Mouse (Mus musculus): ENCODE data around the gene Ier3.

Gene Ier3

GRCm38 (mm10) chr17:35810900-35811648 is 10.4 kb upstream of the Ier3 start:
- no peak for DNase-seq (ENCODE audit: low read depth, low spot score)

DNA sequence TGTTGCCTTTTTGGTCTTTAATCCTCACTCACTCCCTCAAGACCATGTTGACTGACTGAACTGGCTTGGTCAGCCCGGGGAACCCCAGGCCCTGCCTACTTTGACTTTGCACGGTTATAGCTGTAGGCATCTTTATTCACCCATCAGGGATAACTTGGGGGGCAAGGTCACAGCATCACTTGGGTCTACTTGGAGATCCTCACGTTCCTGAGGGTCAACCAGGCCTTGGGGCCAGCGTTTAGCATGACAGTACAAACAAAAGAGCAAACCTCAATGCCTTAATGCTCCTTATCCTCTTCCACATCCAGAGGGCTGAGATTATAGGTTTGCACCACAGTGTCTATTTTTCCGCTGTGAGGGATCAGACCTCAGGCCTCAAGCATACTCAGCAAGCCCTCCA is 9.2 kb upstream of the Ier3 start:
- no peak for DNase-seq (ENCODE audit: low read depth, low spot score)

DNA sequence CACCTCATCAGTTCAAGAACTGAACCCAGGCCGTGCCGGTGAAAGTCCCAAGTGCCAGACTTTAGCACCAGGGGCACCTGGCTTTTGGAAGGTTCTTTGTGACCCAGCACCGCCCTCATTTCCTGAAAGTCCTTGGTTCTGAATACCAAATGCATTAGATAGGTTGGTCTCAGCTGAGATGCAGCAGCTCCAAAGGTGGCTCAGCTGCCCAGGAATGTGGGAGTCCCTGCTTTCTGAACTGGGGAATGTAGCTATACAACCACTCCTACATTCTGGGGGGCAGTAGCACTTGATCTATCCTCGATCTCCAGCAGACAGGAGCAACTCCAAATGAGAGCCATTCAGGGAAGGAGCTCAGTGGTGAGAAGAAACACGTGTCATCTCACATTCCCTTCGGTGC is 8.7 kb upstream of the Ier3 start:
- DNase-seq (ENCODE audit: low read depth, low spot score) = no peak

DNA sequence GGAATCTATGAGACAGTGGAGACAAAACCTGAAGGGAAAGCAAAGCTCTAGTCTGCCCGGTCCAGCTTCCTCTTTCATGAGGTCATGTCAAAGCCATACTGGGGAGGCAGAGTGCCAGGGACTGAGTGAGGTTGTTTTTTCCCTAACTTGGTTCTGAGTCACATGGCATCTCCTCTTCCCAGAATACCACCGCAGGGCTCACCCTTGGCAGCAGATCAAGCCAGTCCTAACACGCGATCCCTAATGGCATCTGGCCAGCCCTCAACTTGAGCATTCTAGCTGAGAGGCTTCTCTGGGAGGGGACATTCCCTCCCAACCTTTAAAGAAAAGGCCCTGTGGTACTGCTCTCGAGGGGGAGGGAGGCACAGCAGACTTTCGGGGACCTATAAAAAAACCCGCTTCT is 8.2 kb upstream of the Ier3 start:
- no peak for DNase-seq (ENCODE audit: low read depth, low spot score)

GRCm38 (mm10) chr17:35813653-35814052 is 7.8 kb upstream of the Ier3 start:
- DNase-seq (ENCODE audit: low read depth, low spot score) = peak; percentile 45

- no peak for DNase-seq (ENCODE audit: low read depth, low spot score)
These were observed 6.8 kb upstream of the Ier3 start for GRCm38 (mm10) chr17:35814678-35815077.

- DNase-seq (ENCODE audit: low read depth, low spot score) = no peak
These were observed 5.6 kb upstream of the Ier3 start for GRCm38 (mm10) chr17:35815836-35816235.

DNA sequence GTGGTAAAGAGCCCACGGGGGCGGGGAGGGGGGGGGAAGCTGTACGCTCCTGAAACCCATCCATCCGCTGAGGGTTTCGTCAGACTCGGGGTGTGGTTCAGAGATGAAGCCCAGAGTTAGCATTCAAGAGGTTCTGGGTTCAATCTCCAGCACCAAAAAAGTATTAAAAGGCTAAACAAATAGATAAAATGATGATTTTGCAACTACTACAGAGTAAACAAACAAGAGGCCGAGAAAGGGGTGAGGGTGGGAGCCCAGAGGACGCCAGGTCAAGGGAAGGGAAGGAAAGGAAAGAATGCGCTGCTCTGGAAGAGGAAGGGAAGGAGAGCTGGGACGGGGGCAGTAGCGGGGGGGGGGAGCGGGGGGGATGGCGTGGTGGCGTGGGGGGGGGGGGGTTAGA is 4.8 kb upstream of the Ier3 start:
- no peak for DNase-seq (ENCODE audit: low read depth, low spot score)

- DNase-seq (ENCODE audit: low read depth, low spot score) = no peak
These were observed 4.3 kb upstream of the Ier3 start for GRCm38 (mm10) chr17:35817226-35817625.

GRCm38 (mm10) chr17:35820111-35820510 is 1.4 kb upstream of the Ier3 start:
- DNase-seq (ENCODE audit: low read depth, low spot score) = no peak

DNA sequence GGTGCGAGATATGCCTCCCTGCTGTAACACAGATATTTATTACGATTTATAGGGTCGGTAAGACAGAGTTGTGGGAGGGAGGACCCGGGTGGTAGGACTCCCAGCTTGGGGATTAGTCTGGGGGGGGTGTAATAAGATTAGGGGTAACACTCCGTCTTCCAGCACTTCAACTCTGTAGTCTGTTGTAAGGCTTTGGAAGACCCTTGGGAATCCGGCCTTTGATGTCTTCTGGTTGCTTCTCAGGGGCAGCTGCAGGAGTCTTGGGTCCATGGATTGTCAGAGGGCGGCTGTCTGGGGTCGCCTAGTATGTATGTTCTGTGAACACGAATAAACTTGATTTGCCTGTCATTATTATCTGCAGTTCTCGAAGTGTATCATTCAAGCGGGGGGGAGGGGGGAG is 1.1 kb downstream of the Ier3 start:
- no peak for DNase-seq (ENCODE audit: low read depth, low spot score)

DNA sequence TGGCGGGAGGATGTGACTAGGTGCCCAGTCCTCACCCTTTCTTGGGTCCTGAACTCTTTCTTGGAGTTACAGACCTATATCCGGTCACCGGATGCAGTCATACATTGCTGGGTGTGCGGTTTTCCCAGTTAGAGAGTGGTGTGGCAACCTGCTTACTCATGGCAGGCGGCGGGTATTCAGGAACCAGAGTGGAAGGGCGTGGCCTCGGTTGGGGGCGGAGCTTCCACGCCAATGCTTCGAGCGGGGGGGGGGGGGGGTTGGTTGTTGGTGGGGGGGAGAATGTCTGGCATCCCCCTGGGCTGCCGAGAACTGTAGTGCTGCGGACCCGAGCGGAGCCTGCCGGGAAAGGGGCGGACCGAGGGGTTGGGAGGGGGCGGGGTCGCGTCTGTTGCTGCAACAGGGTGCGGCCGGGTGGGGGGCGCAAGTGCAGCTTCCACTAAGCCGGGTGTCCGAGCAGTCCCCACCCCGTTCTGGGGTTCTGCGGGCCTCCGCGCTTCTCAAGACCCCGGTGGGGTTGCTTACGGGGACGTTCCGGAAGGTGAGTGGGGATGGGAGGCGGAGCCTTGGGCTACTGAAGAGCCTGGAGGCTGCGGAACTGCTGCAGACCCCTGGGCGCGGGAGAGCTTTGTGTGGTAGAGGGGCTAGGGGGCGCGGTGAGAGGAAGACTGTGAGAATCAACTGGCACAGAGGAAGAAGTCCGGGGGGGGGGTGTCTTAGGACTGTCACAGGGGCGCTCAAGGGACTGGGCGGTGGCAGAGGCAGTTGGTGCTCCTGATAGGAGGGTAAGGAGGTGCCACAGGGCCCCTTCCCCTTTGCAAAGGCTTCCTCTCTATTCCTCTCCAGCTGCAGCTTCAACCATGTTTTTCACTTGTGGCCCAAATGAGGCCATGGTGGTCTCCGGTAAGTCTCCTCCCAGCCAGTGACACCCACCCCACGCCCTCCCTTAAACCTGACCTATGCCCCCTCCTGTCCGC is 1.8 kb downstream of the Ier3 start, which contains the start of gene Flot1:
Flot1 (plus strand) TSS at position 267 of the 974 bp plus-strand sequence.
- DNase-seq (ENCODE audit: low read depth, low spot score) = peak; percentile 88

DNA sequence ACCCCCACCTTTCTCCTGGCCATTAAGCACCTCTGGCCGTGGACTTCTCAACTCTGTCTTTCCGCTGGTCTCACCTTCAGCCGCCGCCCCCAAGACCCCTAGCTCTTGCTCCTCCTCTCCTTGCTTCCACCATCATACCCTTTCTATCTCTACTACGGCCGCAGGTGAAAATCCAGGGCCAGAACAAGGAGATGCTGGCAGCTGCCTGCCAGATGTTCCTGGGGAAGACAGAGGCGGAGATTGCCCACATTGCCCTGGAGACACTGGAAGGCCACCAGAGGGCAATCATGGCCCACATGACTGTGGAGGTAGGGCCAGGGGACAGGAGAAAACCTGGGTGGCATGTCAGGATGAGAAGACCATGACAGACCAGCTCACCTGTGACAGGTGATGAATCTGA is 2.9 kb downstream of the Ier3 start:
- DNase-seq (ENCODE audit: low read depth, low spot score) = no peak

GRCm38 (mm10) chr17:35825109-35825850 is 3.8 kb downstream of the Ier3 start:
- no peak for DNase-seq (ENCODE audit: low read depth, low spot score)

- DNase-seq (ENCODE audit: low read depth, low spot score) = peak; percentile 89
These were observed 8.3 kb downstream of the Ier3 start for GRCm38 (mm10) chr17:35829737-35830136.

DNA sequence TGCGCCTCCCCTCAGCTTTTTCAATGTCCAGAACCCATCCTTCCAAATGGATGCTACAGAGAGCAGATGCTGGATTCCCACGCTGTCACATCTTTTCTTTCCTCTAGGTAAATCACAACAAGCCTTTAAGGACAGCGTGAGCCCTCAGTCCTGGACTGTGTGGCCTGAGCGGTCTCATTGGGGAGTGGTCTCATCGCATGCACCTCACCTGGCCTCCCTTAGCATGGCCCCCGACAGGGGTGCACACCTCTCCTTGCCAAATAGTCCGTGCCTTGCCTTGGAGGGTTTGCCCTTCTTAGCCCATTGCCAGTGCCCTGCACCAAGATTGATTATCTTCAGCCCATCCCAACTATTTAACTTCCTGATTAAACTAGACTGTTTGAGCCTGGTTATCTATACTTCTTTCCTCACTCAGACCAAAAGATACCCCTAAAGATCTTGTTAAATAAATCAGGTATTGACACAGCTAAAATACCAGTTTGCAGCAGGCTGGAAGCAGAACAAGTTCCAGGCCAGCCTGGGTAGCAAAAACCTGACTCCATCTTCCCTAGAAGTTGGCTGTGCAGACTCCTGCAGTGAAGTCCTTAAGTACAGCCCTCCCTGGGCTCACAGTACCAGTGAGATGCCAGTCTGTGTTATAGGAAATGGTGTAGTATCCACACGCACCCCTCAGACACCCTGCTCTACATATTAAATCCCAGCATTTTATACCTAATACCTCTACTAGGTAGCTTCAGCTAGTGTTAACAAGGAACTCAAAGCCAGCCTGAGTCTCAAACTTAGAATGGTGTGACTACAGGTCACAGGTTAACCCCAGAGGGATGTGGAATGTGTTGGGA is 11.1 kb downstream of the Ier3 start:
- no peak for DNase-seq (ENCODE audit: low read depth, low spot score)

GRCm38 (mm10) chr17:35833239-35833751 is 11.8 kb downstream of the Ier3 start:
- DNase-seq (ENCODE audit: low read depth, low spot score) = no peak

GRCm38 (mm10) chr17:35833894-35834293 is 12.4 kb downstream of the Ier3 start:
- DNase-seq (ENCODE audit: low read depth, low spot score) = no peak

- peak; percentile 26 for DNase-seq (ENCODE audit: low read depth, low spot score)
These were observed 13.4 kb downstream of the Ier3 start for GRCm38 (mm10) chr17:35834696-35835422.

Measured in CD4-positive helper T cell, adult 2 months (primary cell).